Mouse (Mus musculus) heart, postnatal 4 days (tissue): ENCODE data around the gene Gm12184. TPM values are rescaled to one million over a fixed set of nuclear protein-coding genes. Genes with fewer than 3 reads are reported as not detected.
"Not testable (repeated sequence)": the region's sequence is repeated elsewhere in the genome, so short reads cannot be mapped to it uniquely, and the experiment has no call there.

Experiments
- DNase-seq: peaks from one replicate; pipeline ENCODE4 v3.0.0; 2021
- total RNA-seq, 2 experiments: library from RNA; stranded (reverse); gene quantifications; 2 replicates each; pipeline ENCODE4 v1.2.3; 2021

Gm12184 gene
- total RNA-seq: 1 to 10 TPM; 4.8 to 5.1 TPM

- peak; percentile 37 for DNase-seq
Measured at GRCm38 (mm10) chr11:48825979-48826751, at the start of gene Gm12184, which contains the start of gene Trim7. Gene Gm12184, minus strand, starts transcription at chr11:48826655. Gene Trim7, plus strand, starts transcription at chr11:48826140.

DNA sequence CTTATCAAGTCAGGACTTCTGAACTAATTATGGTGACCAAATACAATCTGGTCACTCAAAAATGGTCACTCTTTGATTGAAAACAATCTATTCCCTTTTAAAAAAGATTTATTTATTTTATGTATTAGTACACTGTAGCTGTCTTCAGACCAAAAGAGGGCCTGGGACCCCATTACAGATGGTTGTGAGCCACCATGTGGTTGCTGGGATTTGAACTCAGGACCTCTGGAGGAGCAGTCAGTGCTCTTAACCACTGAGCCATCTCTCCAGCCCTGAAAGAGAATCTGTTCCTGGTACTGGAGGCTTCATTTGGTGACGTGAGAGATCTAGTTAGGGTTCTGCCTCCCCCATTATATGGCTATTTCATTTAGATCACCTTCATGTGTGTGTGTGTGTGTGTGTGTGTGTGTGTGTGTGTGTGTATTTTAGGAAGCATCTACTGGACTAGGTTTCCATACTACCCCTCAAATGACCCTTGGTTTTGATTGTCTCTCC, 48.9 kb upstream of the Gm12184 start:
- DNase-seq: not testable (repeated sequence)

GRCm38 (mm10) chr11:48874465-48874864, 48.0 kb upstream of the Gm12184 start:
- peak; percentile 69 for DNase-seq

- no peak for DNase-seq
Measured at GRCm38 (mm10) chr11:48873591-48874290, 47.3 kb upstream of the Gm12184 start.

GRCm38 (mm10) chr11:48872695-48873300, 46.3 kb upstream of the Gm12184 start:
- DNase-seq: no peak

DNA sequence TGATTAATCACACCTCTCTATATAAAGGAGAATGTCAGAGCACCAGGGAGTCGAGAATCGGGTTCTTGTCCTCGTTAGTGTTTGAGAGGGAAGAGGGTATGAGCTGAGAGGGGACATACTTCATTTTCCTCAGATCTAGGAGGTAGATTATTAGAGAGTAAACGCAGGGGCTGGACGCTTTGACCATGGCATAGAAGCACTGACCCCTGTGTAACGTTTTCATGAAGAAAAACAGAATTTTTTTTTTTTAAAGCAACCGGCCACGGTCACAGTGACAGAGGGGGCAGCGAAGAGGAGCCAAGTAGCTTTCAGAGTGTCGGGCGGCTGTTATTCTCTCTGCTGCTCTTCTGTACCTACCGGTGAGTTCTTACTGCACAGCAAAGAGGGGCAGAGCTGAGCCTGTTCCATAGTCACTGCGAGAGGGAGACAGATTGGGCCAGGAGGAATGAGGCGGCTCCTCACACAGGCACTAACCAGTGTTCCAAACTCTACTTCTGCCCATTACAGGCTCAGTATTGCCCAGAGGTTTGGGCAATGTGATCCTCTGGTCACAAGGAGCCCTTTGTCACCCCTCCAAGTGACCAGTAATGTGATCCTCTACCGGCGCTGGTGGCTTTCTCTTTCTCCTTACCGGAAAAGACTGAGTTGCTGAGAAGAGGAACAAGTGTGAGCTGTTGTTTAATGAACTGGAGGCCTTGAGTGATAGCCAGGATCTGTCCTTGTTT, 45.5 kb upstream of the Gm12184 start:
- peak; percentile 32 for DNase-seq

DNA sequence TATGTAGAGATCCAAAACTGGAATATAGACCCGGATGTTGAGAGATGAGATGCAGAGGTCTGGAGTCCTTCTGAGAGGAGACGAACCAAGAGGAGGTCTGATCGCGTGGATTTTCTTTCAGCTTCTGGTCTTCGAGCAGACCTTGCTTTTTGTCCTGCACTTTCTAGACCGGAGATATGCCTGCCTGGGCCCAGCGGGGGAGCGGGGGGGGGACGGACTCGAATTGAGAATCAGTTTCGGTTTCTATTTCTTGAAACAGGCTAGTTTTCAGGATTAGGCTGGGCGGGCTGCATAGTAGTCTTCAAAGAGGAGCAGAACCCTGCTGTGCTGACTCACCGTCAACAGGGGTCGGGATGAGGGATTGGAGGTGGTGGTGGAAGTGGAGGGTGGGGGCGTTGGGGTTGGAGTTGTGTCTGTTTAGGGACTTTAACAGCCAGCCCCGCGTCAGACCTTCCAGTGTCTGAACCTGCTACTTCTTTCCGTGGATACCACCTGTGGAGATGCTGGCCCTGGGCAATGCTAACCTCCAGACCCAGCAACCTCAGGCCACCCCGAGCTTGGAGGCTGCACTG, 44.8 kb upstream of the Gm12184 start, which contains the start of gene Irgm1:
Irgm1 (minus strand) TSS at position 483 of the 572 bp plus-strand sequence.
- DNase-seq: peak; percentile 67

- no peak for DNase-seq
Measured at GRCm38 (mm10) chr11:48870781-48871180, 44.3 kb upstream of the Gm12184 start.

DNA sequence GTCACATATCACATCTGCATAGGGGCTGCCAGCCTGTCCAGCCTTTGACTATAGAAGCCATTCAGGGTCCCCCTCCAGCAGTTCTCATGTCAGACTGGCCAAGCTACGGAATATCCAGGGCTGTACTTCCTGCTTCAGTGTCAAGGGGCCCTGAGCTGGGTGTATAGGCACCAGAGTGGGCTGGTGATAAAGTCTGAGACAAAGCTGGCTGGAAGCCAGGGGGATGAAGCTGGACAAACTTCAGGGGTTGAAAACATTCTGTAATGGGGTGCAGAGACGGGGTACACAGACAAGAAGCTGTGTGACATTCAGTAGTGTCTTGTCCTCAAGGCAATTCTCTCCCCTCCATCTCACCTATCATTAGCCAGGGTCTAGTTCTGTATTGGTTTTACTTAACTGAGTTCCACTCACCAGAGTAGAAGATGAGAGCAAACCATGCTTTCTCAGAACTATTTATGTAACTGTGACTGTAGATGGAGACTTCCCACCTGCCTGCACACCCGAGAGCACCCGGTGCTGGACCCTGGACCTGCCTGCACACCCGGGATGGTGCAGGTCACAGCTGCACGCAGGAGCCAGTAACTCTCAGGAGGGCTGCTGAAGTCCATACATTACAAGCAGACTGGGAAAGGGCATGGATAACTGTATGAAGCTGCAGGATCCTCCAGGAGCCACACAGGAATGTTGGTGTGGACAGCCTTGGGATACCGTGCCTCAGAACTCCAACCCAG, 43.1 kb upstream of the Gm12184 start:
- DNase-seq: no peak

GRCm38 (mm10) chr11:48866481-48866880, 40.0 kb upstream of the Gm12184 start:
- DNase-seq: no peak

- DNase-seq: no peak
Measured at GRCm38 (mm10) chr11:48863808-48864207, 37.4 kb upstream of the Gm12184 start.

GRCm38 (mm10) chr11:48862784-48863319, 36.4 kb upstream of the Gm12184 start:
- DNase-seq: no peak

DNA sequence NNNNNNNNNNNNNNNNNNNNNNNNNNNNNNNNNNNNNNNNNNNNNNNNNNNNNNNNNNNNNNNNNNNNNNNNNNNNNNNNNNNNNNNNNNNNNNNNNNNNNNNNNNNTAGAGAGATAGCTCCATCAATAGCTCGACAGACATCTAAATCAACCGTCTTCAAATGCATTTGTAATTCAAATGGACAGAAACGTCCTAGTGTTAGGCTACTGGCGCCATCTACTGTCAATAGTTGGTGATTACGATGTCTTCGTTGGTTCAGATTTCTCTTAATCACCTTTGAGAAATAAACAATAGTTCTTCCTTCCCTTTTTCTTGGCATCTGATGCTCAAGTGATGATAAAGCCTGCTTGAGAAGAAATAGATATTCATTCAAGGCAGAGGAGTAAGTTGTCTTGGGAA, 32.6 kb upstream of the Gm12184 start:
- peak; percentile 67 for DNase-seq

DNA sequence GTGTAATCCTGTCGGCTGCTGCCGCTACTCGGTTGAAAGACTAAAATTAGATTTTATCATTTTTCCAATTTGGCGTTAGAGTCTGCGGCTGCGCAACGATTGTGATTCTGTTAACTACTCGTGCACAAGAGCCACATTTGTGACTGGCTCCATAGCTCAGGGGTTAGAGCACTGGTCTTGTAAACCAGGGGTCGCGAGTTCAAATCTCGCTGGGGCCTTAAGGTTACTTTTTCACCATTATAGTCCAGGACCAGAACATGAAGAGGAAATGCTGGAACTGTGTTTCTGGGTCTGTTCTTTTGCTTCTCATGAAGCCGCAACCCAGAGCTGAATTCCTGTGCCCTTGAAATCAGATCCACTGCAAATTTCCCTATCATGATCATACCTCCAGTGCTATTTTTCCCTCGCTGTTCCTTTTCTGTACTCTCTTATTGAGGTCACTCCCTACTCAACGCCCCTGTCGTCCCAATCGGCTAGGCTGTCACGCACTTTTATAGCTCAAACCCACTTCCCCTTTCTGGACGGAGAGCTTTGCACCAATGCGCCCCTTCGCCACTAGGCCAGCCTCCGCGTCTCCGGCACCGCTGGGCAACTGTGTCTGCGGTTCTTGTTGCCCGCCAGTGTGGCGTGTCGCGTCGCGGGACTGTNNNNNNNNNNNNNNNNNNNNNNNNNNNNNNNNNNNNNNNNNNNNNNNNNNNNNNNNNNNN, 27.2 kb upstream of the Gm12184 start:
- DNase-seq: peak; percentile 91

DNA sequence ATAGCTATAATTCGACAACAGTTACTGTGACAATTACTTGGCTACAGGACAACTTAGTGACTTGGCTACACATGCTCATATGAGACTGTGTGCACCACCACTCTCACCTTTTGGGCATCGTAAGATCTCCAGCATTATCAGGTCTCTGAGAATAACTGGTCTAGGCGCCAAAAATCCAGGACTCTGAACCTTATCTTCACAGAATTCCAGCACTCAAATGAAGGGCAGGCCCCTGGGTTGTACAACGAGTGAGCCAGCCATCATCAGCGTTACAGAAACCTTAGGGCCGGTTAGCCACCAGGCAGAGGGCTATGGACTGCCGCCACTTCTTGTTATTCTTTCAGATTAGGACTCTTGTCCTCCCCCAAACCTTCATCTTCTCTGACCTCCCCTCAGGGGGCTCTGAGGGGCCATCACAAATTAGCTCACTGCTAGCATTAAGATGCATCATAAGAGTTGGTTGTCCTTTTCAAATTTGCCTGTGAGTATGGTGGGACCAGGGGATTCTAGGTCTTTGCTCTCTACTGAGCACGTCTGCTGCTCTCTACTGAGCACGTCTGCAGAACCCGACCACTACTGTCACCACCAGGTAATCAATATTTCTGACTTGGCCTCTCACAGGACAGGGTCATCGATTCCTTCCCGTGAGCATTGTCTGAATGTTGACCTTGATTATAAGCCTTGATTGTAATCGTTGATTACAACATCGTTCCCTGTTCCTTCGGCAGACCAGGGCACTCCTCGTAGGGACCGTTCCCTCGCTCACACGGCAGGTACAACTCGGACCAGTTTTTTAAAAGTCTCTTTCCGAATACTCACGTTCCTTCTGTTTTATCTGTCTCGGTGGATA, 26.4 kb upstream of the Gm12184 start:
- DNase-seq: no peak

DNA sequence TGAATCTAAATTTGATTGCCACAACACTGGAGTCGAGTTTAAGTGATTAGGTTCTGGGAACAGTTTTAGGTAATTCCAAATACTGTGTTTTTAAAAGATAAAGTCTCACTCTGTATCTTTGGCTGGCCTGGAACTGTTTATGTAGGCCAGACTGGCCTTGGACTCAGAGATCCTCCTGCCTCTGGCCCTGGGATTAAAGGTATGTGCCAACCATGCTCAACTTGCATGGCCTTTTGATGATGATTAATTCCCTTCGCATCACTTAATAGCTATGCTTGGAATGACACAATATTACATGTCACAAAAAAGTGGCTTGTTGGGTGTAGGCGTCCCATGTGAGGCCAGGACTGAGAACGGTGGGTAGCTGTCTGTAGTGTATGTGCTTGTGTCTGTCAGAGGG, 25.7 kb upstream of the Gm12184 start:
- no peak for DNase-seq

- DNase-seq: no peak
Measured at GRCm38 (mm10) chr11:48851270-48851995, 25.0 kb upstream of the Gm12184 start.

GRCm38 (mm10) chr11:48850240-48850639, 23.8 kb upstream of the Gm12184 start:
- DNase-seq: no peak

DNA sequence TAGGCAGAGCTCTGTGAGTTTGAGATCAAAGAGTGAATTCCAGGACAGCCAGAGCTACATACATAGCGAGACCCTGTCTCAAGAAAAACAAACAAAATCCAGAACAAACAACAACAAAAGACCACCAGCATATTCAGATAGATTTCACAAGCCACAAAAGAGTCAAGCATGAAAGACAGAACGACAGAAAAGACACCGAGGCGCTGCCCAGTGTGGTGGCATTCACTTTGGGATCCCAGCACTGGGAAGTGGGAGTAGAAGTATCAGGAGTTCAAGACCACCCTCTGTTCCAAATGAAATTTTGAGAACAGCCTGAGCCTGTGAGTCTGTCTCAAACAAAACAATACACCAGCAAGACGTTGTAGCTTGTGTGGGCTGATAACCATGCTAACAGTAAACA, 20.4 kb upstream of the Gm12184 start:
- no peak for DNase-seq
